Mouse (Mus musculus) forelimb bud, embryonic 11.5 days (tissue): ENCODE measurements around the gene Xbp1.
A peak's percentile ranks its signal among the peaks of the same experiment; 100 is the strongest.
"Not testable (repeated sequence)": the region's sequence is repeated elsewhere in the genome, so short reads cannot be mapped to it uniquely, and the experiment has no call there.

Experiments used
- DNase-seq: peaks from one replicate; pipeline ENCODE4 v3.0.0-alpha.2; 2012; ENCODE audit warnings: low read depth, low spot score

The Xbp1 gene

GRCm38 (mm10) chr11:5520412-5521265 lies at the start of gene Xbp1:
Xbp1 (plus strand) TSS chr11:5520659.
- DNase-seq = peak; percentile 93

GRCm38 (mm10) chr11:5474130-5474529 lies 46.3 kb upstream of the Xbp1 start:
- peak; percentile 84 for DNase-seq

- DNase-seq = not testable (repeated sequence)
Observed at GRCm38 (mm10) chr11:5475556-5476118, 44.8 kb upstream of the Xbp1 start.

- no peak for DNase-seq
Observed at GRCm38 (mm10) chr11:5476806-5477205, 43.7 kb upstream of the Xbp1 start.

- DNase-seq = no peak
Observed at GRCm38 (mm10) chr11:5478193-5478592, 42.3 kb upstream of the Xbp1 start.

GRCm38 (mm10) chr11:5478831-5479230 lies 41.6 kb upstream of the Xbp1 start:
- DNase-seq = no peak

GRCm38 (mm10) chr11:5482581-5482980 lies 37.9 kb upstream of the Xbp1 start:
- DNase-seq = no peak

- DNase-seq = peak; percentile 88
Observed at GRCm38 (mm10) chr11:5485193-5486011, 35.1 kb upstream of the Xbp1 start.

GRCm38 (mm10) chr11:5489433-5489832 lies 31.0 kb upstream of the Xbp1 start:
- not testable (repeated sequence) for DNase-seq

- no peak for DNase-seq
Observed at GRCm38 (mm10) chr11:5490989-5491656, 29.3 kb upstream of the Xbp1 start.

GRCm38 (mm10) chr11:5491912-5492311 lies 28.5 kb upstream of the Xbp1 start:
- DNase-seq = no peak

GRCm38 (mm10) chr11:5493869-5494268 lies 26.6 kb upstream of the Xbp1 start:
- DNase-seq = peak; percentile 65

- DNase-seq = no peak
Observed at GRCm38 (mm10) chr11:5495286-5495832, 25.1 kb upstream of the Xbp1 start.

- DNase-seq = no peak
Observed at GRCm38 (mm10) chr11:5495906-5496305, 24.6 kb upstream of the Xbp1 start.

- no peak for DNase-seq
Observed at GRCm38 (mm10) chr11:5496559-5497248, 23.8 kb upstream of the Xbp1 start.

GRCm38 (mm10) chr11:5498422-5498821 lies 22.0 kb upstream of the Xbp1 start:
- no peak for DNase-seq

- DNase-seq = no peak
Observed at GRCm38 (mm10) chr11:5498931-5499661, 21.4 kb upstream of the Xbp1 start.

- DNase-seq = no peak
Observed at GRCm38 (mm10) chr11:5499961-5500644, 20.4 kb upstream of the Xbp1 start.

- no peak for DNase-seq
Observed at GRCm38 (mm10) chr11:5500903-5501741, 19.3 kb upstream of the Xbp1 start.
